Mouse (Mus musculus) olfactory bulb, adult 2 months (tissue): Measurements from ENCODE around the gene Unc13a. TPM values are rescaled to one million over a fixed set of nuclear protein-coding genes. Genes with fewer than 3 reads are reported as not detected.

ENCODE experiments used
- H3K27ac ChIP-seq: fragments of 200-500 bp; 2 replicates; pipeline ENCODE4 v1.5.1; 2012; ENCODE audit warnings: low read depth, low read length; ENCODE audit not compliant: insufficient read depth
- H3K4me1 ChIP-seq: fragments of 200-500 bp; 2 replicates; pipeline ENCODE4 v1.6.1; 2012; ENCODE audit warnings: low read length; ENCODE audit not compliant: control insufficient read depth, insufficient read depth
- H3K4me3 ChIP-seq: fragments of 200-500 bp; 2 replicates; pipeline ENCODE4 v1.5.1; 2012; ENCODE audit warnings: mild to moderate bottlenecking, low read depth, low read length, moderate library complexity; ENCODE audit not compliant: insufficient read depth
- CTCF ChIP-seq: fragments of 200-500 bp; IDR thresholded peaks from 2 replicates; pipeline ENCODE4 v1.5.1; 2012; ENCODE audit warnings: low read depth, mild to moderate bottlenecking, low read length, moderate library complexity; ENCODE audit not compliant: insufficient read depth
- POLR2A ChIP-seq: fragments of 200-500 bp; IDR thresholded peaks from 2 replicates; pipeline ENCODE4 v1.6.1; 2012; ENCODE audit warnings: mild to moderate bottlenecking, low read depth, low read length, moderate library complexity; ENCODE audit not compliant: insufficient read depth
- WGBS: fragments of 180-500 bp; shearing (Covaris S2); methylation state at CpG from one replicate; pipeline ENCODE4 v1.1.7; 2018; 5-methylcytosine and 5-hydroxymethylcytosine counted together
- polyA plus RNA-seq: library from polyadenylated mRNA; stranded (reverse); fragments of >200 nt; gene quantifications from 2 replicates; pipeline ENCODE4 v1.2.4, GENCODE M21; 2012; ENCODE audit warnings: low replicate concordance; ENCODE audit not compliant: missing spikeins, insufficient read depth, insufficient read length

Unc13a gene
- polyA plus RNA-seq, 1 experiment: not detected

GRCm38 (mm10) chr8:71660325-71661120, 11.0 kb downstream of the Unc13a start:
- Histone ChIP-seq H3K4me1 (peaks cover 1% of the 10 kb centered on the region; the same call in 1 of the 2 replicates), H3K4me3 (no peak overlapping the region), H3K27ac (no peak overlapping the region)
- 18% methylated on average over 36 of the region's 36 CpGs for WGBS
- TF ChIP-seq CTCF: peak; percentile 87
- no peak for TF ChIP-seq POLR2A

- no peak overlapping the region for H3K4me3 ChIP-seq
- H3K4me1 ChIP-seq: no peaks in the 10 kb centered on the region
- H3K27ac ChIP-seq: no peak overlapping the region
- 65% methylated on average over 1 of the region's 1 CpGs for WGBS
- TF ChIP-seq CTCF: no peak
- no peak for TF ChIP-seq POLR2A
Observed at GRCm38 (mm10) chr8:71659751-71660150, 11.8 kb downstream of the Unc13a start.

GRCm38 (mm10) chr8:71658515-71659049, 13.0 kb downstream of the Unc13a start:
- no peaks in the 10 kb centered on the region for H3K4me1 ChIP-seq
- no peak for TF ChIP-seq POLR2A
- no peak for TF ChIP-seq CTCF
- no peak overlapping the region for H3K27ac ChIP-seq
- no peak overlapping the region for H3K4me3 ChIP-seq
- 47% methylated on average over 17 of the region's 17 CpGs for WGBS

GRCm38 (mm10) chr8:71657816-71658215, 13.7 kb downstream of the Unc13a start:
- Histone ChIP-seq H3K4me1 (no peaks in the 10 kb centered on the region), H3K27ac (no peak overlapping the region), H3K4me3 (no peak overlapping the region)
- TF ChIP-seq POLR2A (no peak), CTCF (no peak)
- WGBS: 40% methylated on average over 9 of the region's 9 CpGs

- TF ChIP-seq CTCF: no peak
- Histone ChIP-seq H3K4me3 (no peak overlapping the region), H3K27ac (no peak overlapping the region), H3K4me1 (no peaks in the 10 kb centered on the region)
- WGBS: 20% methylated on average over 24 of the region's 24 CpGs
Observed at GRCm38 (mm10) chr8:71654600-71654999, 17.0 kb downstream of the Unc13a start.

GRCm38 (mm10) chr8:71645510-71645909, 26.0 kb downstream of the Unc13a start:
- H3K4me3 ChIP-seq: no peak overlapping the region
- 84% methylated on average over 9 of the region's 9 CpGs for WGBS
- H3K27ac ChIP-seq: no peak overlapping the region
- H3K4me1 ChIP-seq: no peaks in the 10 kb centered on the region
- no peak for TF ChIP-seq CTCF
- TF ChIP-seq POLR2A: no peak

GRCm38 (mm10) chr8:71639318-71639717, 32.2 kb downstream of the Unc13a start:
- WGBS: 91% methylated on average over 4 of the region's 4 CpGs
- no peak overlapping the region for H3K27ac ChIP-seq
- H3K4me3 ChIP-seq: no peak overlapping the region
- no peaks in the 10 kb centered on the region for H3K4me1 ChIP-seq
- TF ChIP-seq CTCF (no peak), POLR2A (no peak)

- 78% methylated on average over 6 of the region's 6 CpGs for WGBS
- TF ChIP-seq CTCF (no peak), POLR2A (no peak)
- no peak overlapping the region for H3K4me3 ChIP-seq
- H3K27ac ChIP-seq: no peak overlapping the region
- 0 out of 2 replicates have a peak, but pooled peaks cover 4% of the 10 kb centered on the region for H3K4me1 ChIP-seq
Observed at GRCm38 (mm10) chr8:71638321-71638720, 33.2 kb downstream of the Unc13a start.
